In the genomic region with DNA sequence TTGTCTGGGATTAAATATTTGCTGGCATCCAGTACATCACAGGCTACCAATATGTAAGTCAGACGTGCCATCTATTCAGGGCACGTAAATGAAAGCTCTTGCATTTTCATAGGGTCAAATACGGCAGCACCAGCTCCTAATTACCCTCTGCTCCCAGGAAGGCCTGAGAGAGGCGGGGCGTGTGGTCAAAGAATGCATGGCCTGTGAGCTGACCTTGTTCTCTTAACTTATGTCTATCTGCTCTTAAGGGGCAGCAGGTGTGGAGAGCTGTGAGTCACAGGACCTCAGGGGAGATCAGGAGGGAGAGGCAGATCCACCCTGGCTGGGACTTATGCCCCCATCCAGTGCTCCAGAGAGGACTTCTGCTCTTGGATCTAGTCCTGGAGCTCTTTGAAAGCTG, we compare ENCODE assay signal across 8 mouse cellular contexts.
DNase-seq lines count a peak whose midpoint lies in the region; ATAC-seq lines count a peak whose summit lies in the region.

No protein-coding gene starts in this region.

- peak overlapping the region; percentile 43 for H3K4me2 ChIP-seq in embryonic facial prominence, embryonic 14.5 days (ENCODE audit: low read depth, low read length)
- H3K4me2 ChIP-seq in hindbrain, embryonic 14.5 days (replicated peaks) = peak overlapping the region; percentile 52
- H3K4me2 ChIP-seq in neural tube, embryonic 12.5 days (replicated peaks) = peak overlapping the region; percentile 61

- H3K4me1 ChIP-seq in embryonic facial prominence, embryonic 14.5 days (ENCODE audit: control insufficient read depth, insufficient read depth, low read length) = peaks cover 22% of the 10 kb centered on the region
- peaks cover 30% of the 10 kb centered on the region for H3K4me1 ChIP-seq in hindbrain, embryonic 14.5 days (replicated peaks; ENCODE audit: control insufficient read depth, insufficient read depth, low read length)
- H3K4me1 ChIP-seq in neural tube, embryonic 12.5 days = peaks cover 32% of the 10 kb centered on the region

- H3K27ac ChIP-seq in embryonic facial prominence, embryonic 14.5 days (replicated peaks; ENCODE audit: low read depth, low read length) = peak overlapping the region; percentile 80
- peak overlapping the region; percentile 73 for H3K27ac ChIP-seq in hindbrain, embryonic 14.5 days
- H3K27ac ChIP-seq in neural tube, embryonic 12.5 days = peak overlapping the region; percentile 46; the same call in 1 of the 2 replicates

- no peaks in the 10 kb centered on the region for H3K9me3 ChIP-seq in embryonic facial prominence, embryonic 14.5 days (ENCODE audit: control insufficient read depth, low read length)
- no peaks in the 10 kb centered on the region for H3K9me3 ChIP-seq in hindbrain, embryonic 14.5 days (ENCODE audit: control insufficient read depth, low read length)
- no peaks in the 10 kb centered on the region for H3K9me3 ChIP-seq in neural tube, embryonic 12.5 days

- DNase-seq in heart, adult 8-10 months (ENCODE audit: low spot score) = peak; percentile 3
- no peak for DNase-seq in heart, postnatal 14 days
- peak; percentile 9 for DNase-seq in embryonic facial prominence, embryonic 14.5 days (ENCODE audit: low spot score)
- no peak for DNase-seq in hindbrain, embryonic 14.5 days (ENCODE audit: low spot score)
- no peak for DNase-seq in spleen, postnatal 10 days (ENCODE audit: low spot score in 2 of 2)
- no peak for DNase-seq in B cell, adult 2 months

- peak overlapping the region; percentile 2 for H3K9ac ChIP-seq in embryonic facial prominence, embryonic 14.5 days (ENCODE audit: low read depth, low read length)
- H3K9ac ChIP-seq in hindbrain, embryonic 14.5 days = peak overlapping the region; percentile 46; the same call in 1 of the 2 replicates
- peak overlapping the region; percentile 48 for H3K9ac ChIP-seq in neural tube, embryonic 12.5 days

- H3K27me3 ChIP-seq in embryonic facial prominence, embryonic 14.5 days (replicated peaks; ENCODE audit: control insufficient read depth, insufficient read depth, low read length) = no peaks in the 10 kb centered on the region
- no peaks in the 10 kb centered on the region for H3K27me3 ChIP-seq in hindbrain, embryonic 14.5 days (ENCODE audit: control insufficient read depth, insufficient read depth, low read length)
- no peaks in the 10 kb centered on the region for H3K27me3 ChIP-seq in neural tube, embryonic 12.5 days (replicated peaks)

- H3K4me3 ChIP-seq in embryonic facial prominence, embryonic 14.5 days (ENCODE audit: low read depth, low read length) = peak overlapping the region; percentile 13
- peak overlapping the region; percentile 24 for H3K4me3 ChIP-seq in hindbrain, embryonic 14.5 days (replicated peaks; ENCODE audit: low read length)
- H3K4me3 ChIP-seq in neural tube, embryonic 12.5 days = peak overlapping the region; percentile 27

- H3K36me3 ChIP-seq in embryonic facial prominence, embryonic 14.5 days (ENCODE audit: control insufficient read depth, insufficient read depth, low read length) = no peaks in the 10 kb centered on the region
- no peaks in the 10 kb centered on the region for H3K36me3 ChIP-seq in hindbrain, embryonic 14.5 days (replicated peaks; ENCODE audit: control insufficient read depth, insufficient read depth)
- H3K36me3 ChIP-seq in neural tube, embryonic 12.5 days = 0 out of 2 replicates have a peak, but pooled peaks cover 4% of the 10 kb centered on the region

- no peak for ATAC-seq in embryonic facial prominence, embryonic 14.5 days (ENCODE audit: low read depth)
- no peak for ATAC-seq in hindbrain, embryonic 14.5 days (ENCODE audit: low FRiP score)
- no peak for ATAC-seq in neural tube, embryonic 12.5 days (ENCODE audit: low FRiP score, low read depth)
- no peak for ATAC-seq in inflammation-experienced regulatory T-cells, adult 6 months

- 39% methylated on average over 5 of the region's 5 CpGs for WGBS in embryonic facial prominence, embryonic 14.5 days
- 14% methylated on average over 5 of the region's 5 CpGs for WGBS in hindbrain, embryonic 14.5 days
- WGBS in neural tube, embryonic 12.5 days = 7% methylated on average over 5 of the region's 5 CpGs

- intact Hi-C loops in heart, postnatal 14 days (cut with DNase I) = loop anchor here (5.0 kb wide), 3 partner anchors 49 to 624 kb away; no protein-coding TSS in a partner anchor

Comparison
In these comparisons a context has a peak if more than half of its experiments do, and no peak if none do; other contexts are left out.
1. DNase-seq: peak in heart, adult 8-10 months (single experiment) and embryonic facial prominence, embryonic 14.5 days (single experiment); none in heart, postnatal 14 days (0 of 2), hindbrain, embryonic 14.5 days (single experiment), spleen, postnatal 10 days (0 of 2) and B cell, adult 2 months (0 of 2).
2. Peak in every context shown above with its lines, with median percentiles within 50 percentile points of each other: H3K27ac ChIP-seq, H3K4me2 ChIP-seq, H3K4me3 ChIP-seq and H3K9ac ChIP-seq.